Mouse (Mus musculus): ENCODE measurements around the gene Gp2. TPM values are rescaled to one million over a fixed set of nuclear protein-coding genes. Genes with fewer than 3 reads are reported as not detected.

Gp2 gene
- not detected for polyA plus RNA-seq (2017; shearing (Covaris generic))

DNA sequence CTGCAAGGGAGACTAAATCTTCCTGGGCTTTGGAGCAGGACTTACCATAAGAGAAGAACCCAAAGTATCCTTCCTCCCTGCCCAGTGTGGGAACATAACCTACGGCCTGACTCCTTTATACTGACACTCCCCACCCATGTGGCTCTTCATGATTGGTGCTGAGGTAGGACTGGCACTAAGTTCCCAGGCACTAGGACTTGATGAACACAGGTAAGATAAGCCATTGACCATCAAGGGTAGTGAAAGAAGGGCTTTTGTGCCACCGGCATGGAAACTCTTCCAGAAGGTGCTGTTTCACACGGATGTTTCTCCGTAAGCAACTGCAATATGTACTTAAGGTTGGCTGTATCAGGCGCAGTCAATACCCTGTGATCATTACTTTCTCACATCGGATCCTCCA, at the start of gene Gp2:
TSS of gene Gp2 (minus strand) at position 101 of the 400 bp plus-strand sequence.

GRCm38 (mm10) chr7:119479256-119479655, 20.2 kb upstream of the Gp2 start, which contains the start of gene Umod:
Gene Umod (minus strand): TSS chr7:119479282.

Other genes with a start within 250 kb of the Gp2 start
- not detected for gene Umod, start 20.0 kb upstream of the Gp2 start, polyA plus RNA-seq (2017; shearing (Covaris generic))
- gene Acsm5, start 60.2 kb upstream of the Gp2 start, polyA plus RNA-seq (2017; shearing (Covaris generic)) = not detected
- gene Pdilt, start 64.2 kb upstream of the Gp2 start, polyA plus RNA-seq (2017; shearing (Covaris generic)) = not detected
- gene Acsm2, start 95.1 kb upstream of the Gp2 start, polyA plus RNA-seq (2017; shearing (Covaris generic)) = not detected
- gene Acsm1, start 147.7 kb upstream of the Gp2 start, polyA plus RNA-seq (2017; shearing (Covaris generic)) = not detected
- gene Acsm4, start 230.7 kb upstream of the Gp2 start, polyA plus RNA-seq (2017; shearing (Covaris generic)) = not detected